Comparison of ENCODE assay signal across 35 mouse cellular contexts in the genomic region with DNA sequence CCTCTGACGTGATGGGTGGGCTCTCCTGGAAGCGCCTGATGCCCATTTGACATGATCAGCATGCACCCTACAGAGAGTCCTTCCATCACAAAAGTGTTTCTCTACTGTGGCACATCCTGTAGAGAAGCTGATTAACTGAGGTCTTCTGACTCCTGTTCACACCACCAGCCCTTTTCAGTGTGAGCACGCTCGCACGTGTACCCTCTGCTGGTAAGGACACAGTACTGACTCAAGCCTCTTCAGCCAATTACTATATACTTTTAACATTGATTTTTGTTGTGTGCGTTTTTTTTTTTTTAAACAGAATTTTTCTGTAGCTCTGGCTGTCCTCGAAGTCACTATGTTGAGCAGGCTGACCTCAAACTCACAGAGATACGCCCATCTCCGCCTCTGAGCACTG. TPM values are rescaled to one million over a fixed set of nuclear protein-coding genes. Genes with fewer than 3 reads are reported as not detected.
A peak's percentile ranks its signal among the peaks of the same experiment; 100 is the strongest.
DNase-seq lines count a peak whose midpoint lies in the region; ATAC-seq and TF ChIP-seq lines count a peak whose summit lies in the region.
"Had no signal": no experiment of that assay in that cellular context is flagged by ENCODE, and none has a peak within 500 bp of the region (broad histone marks: within the 10 kb centered on the region; RNA-seq: fewer than 3 reads in every experiment).

No protein-coding gene starts in this region.

- no peaks in the 10 kb centered on the region for H3K27me3 ChIP-seq in hindbrain, postnatal 0 days (ENCODE audit: insufficient read depth, low read length)
- H3K27me3 ChIP-seq in hindbrain, embryonic 14.5 days (ENCODE audit: control insufficient read depth, insufficient read depth, low read length) = no peaks in the 10 kb centered on the region
- H3K27me3 ChIP-seq in liver, embryonic 14.5 days (ENCODE audit: control insufficient read depth, insufficient read depth, low read length) = no peaks in the 10 kb centered on the region
- H3K27me3 ChIP-seq in liver, embryonic 11.5 days (replicated peaks; ENCODE audit: control insufficient read depth, insufficient read depth, low read length) = no peaks in the 10 kb centered on the region
- H3K27me3 ChIP-seq in E14TG2a.4 (ENCODE audit: insufficient read depth, low read length) = peaks cover 11% of the 10 kb centered on the region; the same call in 1 of the 2 replicates
- H3K27me3 ChIP-seq: forebrain, embryonic 12.5 days; hindbrain, embryonic 12.5 days; kidney, embryonic 15.5 days; liver, embryonic 13.5 days had no signal

- H3K9ac ChIP-seq in hindbrain, postnatal 0 days (replicated peaks; ENCODE audit: low read length) = no peak overlapping the region
- H3K9ac ChIP-seq in hindbrain, embryonic 14.5 days = no peak overlapping the region
- H3K9ac ChIP-seq in liver, embryonic 14.5 days (replicated peaks) = no peak overlapping the region
- H3K9ac ChIP-seq in liver, embryonic 11.5 days (ENCODE audit: low read depth, low read length) = no peak overlapping the region
- H3K9ac ChIP-seq: forebrain, embryonic 12.5 days; hindbrain, embryonic 12.5 days; kidney, embryonic 15.5 days; liver, embryonic 13.5 days had no signal

- H3K4me3 ChIP-seq in hindbrain, postnatal 0 days (ENCODE audit: low read length) = no peak overlapping the region
- no peak overlapping the region for H3K4me3 ChIP-seq in hindbrain, embryonic 14.5 days (replicated peaks; ENCODE audit: low read length)
- no peak overlapping the region for H3K4me3 ChIP-seq in liver, embryonic 14.5 days (ENCODE audit: insufficient read depth in 1 of 2, low read depth in 2 of 2, low read length in 2 of 2)
- no peak overlapping the region for H3K4me3 ChIP-seq in liver, embryonic 11.5 days (ENCODE audit: low read depth, low read length)
- H3K4me3 ChIP-seq in E14TG2a.4 (replicated peaks; ENCODE audit: low read length) = no peak overlapping the region
- no peak overlapping the region for H3K4me3 ChIP-seq in embryonic fibroblast, embryonic 13.5 days (ENCODE audit: insufficient read depth, low read length)
- H3K4me3 ChIP-seq: embryonic facial prominence, embryonic 10.5 days; forebrain, embryonic 12.5 days; gastrocnemius, adult 2 months; hindbrain, embryonic 12.5 days; kidney, embryonic 15.5 days; limb, embryonic 10.5 days; liver, embryonic 13.5 days had no signal

- no peaks in the 10 kb centered on the region for H3K4me1 ChIP-seq in hindbrain, postnatal 0 days (ENCODE audit: insufficient read depth, low read length)
- H3K4me1 ChIP-seq in hindbrain, embryonic 14.5 days (replicated peaks; ENCODE audit: control insufficient read depth, insufficient read depth, low read length) = no peaks in the 10 kb centered on the region
- no peaks in the 10 kb centered on the region for H3K4me1 ChIP-seq in liver, embryonic 14.5 days (replicated peaks; ENCODE audit: control insufficient read depth in 2 of 2, insufficient read depth in 2 of 2, low read length in 1 of 2)
- no peaks in the 10 kb centered on the region for H3K4me1 ChIP-seq in liver, embryonic 11.5 days (replicated peaks; ENCODE audit: control insufficient read depth, insufficient read depth, low read length)
- no peaks in the 10 kb centered on the region for H3K4me1 ChIP-seq in E14TG2a.4 (replicated peaks; ENCODE audit: low read depth, low read length)
- H3K4me1 ChIP-seq in embryonic fibroblast, embryonic 13.5 days (ENCODE audit: control insufficient read depth, insufficient read depth, low read length) = peaks cover 7% of the 10 kb centered on the region
- H3K4me1 ChIP-seq: forebrain, embryonic 12.5 days; hindbrain, embryonic 12.5 days; kidney, embryonic 15.5 days; liver, embryonic 13.5 days had no signal

- no peaks in the 10 kb centered on the region for H3K36me3 ChIP-seq in hindbrain, postnatal 0 days (ENCODE audit: insufficient read depth, low read length)
- H3K36me3 ChIP-seq in hindbrain, embryonic 14.5 days (replicated peaks; ENCODE audit: control insufficient read depth, insufficient read depth) = no peaks in the 10 kb centered on the region
- H3K36me3 ChIP-seq in liver, embryonic 14.5 days (replicated peaks; ENCODE audit: control insufficient read depth, insufficient read depth, low read depth) = no peaks in the 10 kb centered on the region
- H3K36me3 ChIP-seq in liver, embryonic 11.5 days (ENCODE audit: control insufficient read depth, insufficient read depth, low read length) = no peaks in the 10 kb centered on the region
- no peaks in the 10 kb centered on the region for H3K36me3 ChIP-seq in E14TG2a.4 (ENCODE audit: insufficient read depth, low read length)
- H3K36me3 ChIP-seq: embryonic facial prominence, embryonic 10.5 days; forebrain, embryonic 12.5 days; G1E; hindbrain, embryonic 12.5 days; kidney, embryonic 15.5 days; limb, embryonic 10.5 days; liver, embryonic 13.5 days had no signal

- TF ChIP-seq POLR2A in embryonic fibroblast, embryonic 13.5 days (IDR thresholded peaks at IDR 0.05; ENCODE audit: low read depth, low read length) = no peak

- no peak for TF ChIP-seq EP300 in liver, embryonic 14.5 days (IDR thresholded peaks at IDR 0.05; ENCODE audit: low read depth)

- 76% methylated on average over 9 of the region's 9 CpGs for whole genome bisulfite sequencing in hindbrain, postnatal 0 days
- WGBS in hindbrain, embryonic 14.5 days = 77% methylated on average over 9 of the region's 9 CpGs
- 57% methylated on average over 9 of the region's 9 CpGs for WGBS in liver, embryonic 14.5 days (ENCODE audit: insufficient replicate concordance)
- 68% methylated on average over 9 of the region's 9 CpGs for WGBS in liver, embryonic 11.5 days

- ATAC-seq in hindbrain, postnatal 0 days = no peak
- no peak for ATAC-seq in hindbrain, embryonic 14.5 days (ENCODE audit: low FRiP score)
- ATAC-seq in liver, embryonic 14.5 days (ENCODE audit: insufficient read depth) = no peak
- no peak for ATAC-seq in liver, embryonic 11.5 days (replicated peaks; ENCODE audit: low FRiP score)
- ATAC-seq: activated CD4-positive, CD25-positive, alpha-beta regulatory T cell, adult 4 months; CD4-positive, CD25-positive, alpha-beta regulatory T cell, adult 4 months had no signal

- no peak overlapping the region for H3K27ac ChIP-seq in hindbrain, postnatal 0 days
- H3K27ac ChIP-seq in hindbrain, embryonic 14.5 days = no peak overlapping the region
- no peak overlapping the region for H3K27ac ChIP-seq in liver, embryonic 14.5 days
- no peak overlapping the region for H3K27ac ChIP-seq in liver, embryonic 11.5 days (ENCODE audit: low read depth, low read length)
- no peak overlapping the region for H3K27ac ChIP-seq in embryonic fibroblast, embryonic 13.5 days (ENCODE audit: insufficient read depth, low read length)
- H3K27ac ChIP-seq: embryonic facial prominence, embryonic 10.5 days; forebrain, embryonic 12.5 days; gastrocnemius, adult 2 months; hindbrain, embryonic 12.5 days; kidney, embryonic 15.5 days; limb, embryonic 10.5 days; liver, embryonic 13.5 days had no signal

- no peaks in the 10 kb centered on the region for H3K9me3 ChIP-seq in hindbrain, postnatal 0 days (ENCODE audit: low read length)
- no peaks in the 10 kb centered on the region for H3K9me3 ChIP-seq in hindbrain, embryonic 14.5 days (ENCODE audit: control insufficient read depth, low read length)
- H3K9me3 ChIP-seq in liver, embryonic 14.5 days (ENCODE audit: control insufficient read depth, low read length) = no peaks in the 10 kb centered on the region
- no peaks in the 10 kb centered on the region for H3K9me3 ChIP-seq in liver, embryonic 11.5 days (ENCODE audit: control insufficient read depth, low read length)
- H3K9me3 ChIP-seq in E14TG2a.4 (ENCODE audit: low read length) = no peaks in the 10 kb centered on the region
- H3K9me3 ChIP-seq: embryonic facial prominence, embryonic 10.5 days; forebrain, embryonic 12.5 days; G1E; hindbrain, embryonic 12.5 days; kidney, embryonic 15.5 days; limb, embryonic 10.5 days; liver, embryonic 13.5 days had no signal

- TF ChIP-seq CTCF in hindbrain, postnatal 0 days (IDR thresholded peaks at IDR 0.05; ENCODE audit: low read depth) = peak; percentile 60
- 0 out of 2 replicates have a peak, but pooled peaks have one; percentile 9 for TF ChIP-seq CTCF in liver, embryonic 14.5 days (IDR thresholded peaks at IDR 0.05; ENCODE audit: low read depth)
- TF ChIP-seq CTCF in E14TG2a.4 (conservative IDR thresholded peaks at IDR 0.05; ENCODE audit: low read length) = peak; percentile 8; the same call in 1 of the 2 replicates
- TF ChIP-seq CTCF in embryonic fibroblast, embryonic 13.5 days (IDR thresholded peaks at IDR 0.05; ENCODE audit: borderline replicate concordance, insufficient read depth, low read length) = peak; percentile 24; the same call in 1 of the 2 replicates

- DNase-seq in hindbrain, postnatal 0 days (ENCODE audit: low spot score) = peak; percentile 29
- no peak for DNase-seq in hindbrain, embryonic 14.5 days (ENCODE audit: low spot score)
- no peak for DNase-seq in liver, embryonic 14.5 days (ENCODE audit: low read depth in 3 of 3, low spot score in 3 of 3)
- DNase-seq in liver, embryonic 11.5 days (ENCODE audit: low spot score) = no peak
- no peak for DNase-seq in urinary bladder, postnatal 4 days (ENCODE audit: low spot score in 2 of 2)
- DNase-seq: adrenal gland, adult 8-10 months; cerebellum, adult 8-10 months; cerebellum, postnatal 36 days; gastrocnemius, adult 2 months; kidney, postnatal 4 days; liver, embryonic 13.5 days; lung, postnatal 10 days; thymus, adult 2 months; thymus, postnatal 4 days had no signal

- no peak overlapping the region for H3K4me2 ChIP-seq in hindbrain, postnatal 0 days (ENCODE audit: low read depth, low read length)
- no peak overlapping the region for H3K4me2 ChIP-seq in hindbrain, embryonic 14.5 days (replicated peaks)
- H3K4me2 ChIP-seq in liver, embryonic 14.5 days (ENCODE audit: low read depth) = no peak overlapping the region
- no peak overlapping the region for H3K4me2 ChIP-seq in liver, embryonic 11.5 days
- H3K4me2 ChIP-seq: forebrain, embryonic 12.5 days; hindbrain, embryonic 12.5 days; kidney, embryonic 15.5 days; liver, embryonic 13.5 days; midbrain, embryonic 11.5 days had no signal

RNA-seq across cellular contexts. Expression of gene Gldn, which starts 30.1 kb away (rescaled TPM):
- total RNA-seq in hindbrain, postnatal 0 days (2014; rRNA removed) = 0.21 and 1.7 TPM in 2 replicates
- polyA plus RNA-seq in hindbrain, postnatal 0 days (2015; fragmentation: Nextera tagmentation; extraction: Ambion mirVana) = 0.72 and 0.78 TPM in 2 replicates
- polyA plus RNA-seq in hindbrain, embryonic 14.5 days (2014; fragmentation: Nextera tagmentation; extraction: Ambion mirVana) = 0.16 TPM in 2 replicates
- polyA plus RNA-seq in liver, embryonic 14.5 days (2012; rRNA removed) = not detected in 2 replicates
- not detected in 2 replicates for polyA plus RNA-seq in liver, embryonic 14.5 days (2014; fragmentation: Nextera tagmentation; extraction: Ambion mirVana)
- 0.05 TPM in 1 of 2 replicates, not detected in the other for polyA plus RNA-seq in liver, embryonic 11.5 days (2014; fragmentation: Nextera tagmentation; extraction: Ambion mirVana)
- polyA plus RNA-seq in embryonic fibroblast, embryonic 13.5 days (2011; ENCODE audit: insufficient read length, low read depth, missing spikeins) = 6.7 and 7.6 TPM in 2 replicates
- total RNA-seq: megakaryocyte progenitor cell, adult 5-6 weeks; monocyte, adult 5-6 weeks; neutrophil, adult 5-6 weeks had no signal
- polyA plus RNA-seq: CD4-positive, CD25-positive, alpha-beta regulatory T cell, adult 4 months; G1E; heart, embryonic 14.5 days; intestine, embryonic 14.5 days; liver, embryonic 13.5 days; small intestine, adult 2 months; stomach, embryonic 16.5 days had no signal

RNA-seq across cellular contexts. Expression of gene Cyp19a1, which starts 48.5 kb away (rescaled TPM):
- not detected in 2 replicates for total RNA-seq in hindbrain, postnatal 0 days (2014; rRNA removed)
- polyA plus RNA-seq in hindbrain, postnatal 0 days (2015; fragmentation: Nextera tagmentation; extraction: Ambion mirVana) = not detected in 2 replicates
- polyA plus RNA-seq in hindbrain, embryonic 14.5 days (2014; fragmentation: Nextera tagmentation; extraction: Ambion mirVana) = 0.12 TPM in 1 of 2 replicates, not detected in the other
- polyA plus RNA-seq in liver, embryonic 14.5 days (2012; rRNA removed) = not detected in 2 replicates
- polyA plus RNA-seq in liver, embryonic 14.5 days (2014; fragmentation: Nextera tagmentation; extraction: Ambion mirVana) = not detected in 2 replicates
- not detected in 2 replicates for polyA plus RNA-seq in liver, embryonic 11.5 days (2014; fragmentation: Nextera tagmentation; extraction: Ambion mirVana)
- polyA plus RNA-seq in embryonic fibroblast, embryonic 13.5 days (2011; ENCODE audit: insufficient read length, low read depth, missing spikeins) = not detected in 2 replicates
- total RNA-seq: adrenal gland, adult 8-10 months; gastrocnemius, adult 2 months; gastrocnemius, postnatal 4 days; heart, adult 8-10 months; heart, postnatal 25 days; megakaryocyte progenitor cell, adult 5-6 weeks; monocyte, adult 5-6 weeks; neutrophil, adult 5-6 weeks had no signal
- polyA plus RNA-seq: activated CD4-positive, CD25-positive, alpha-beta regulatory T cell, adult 4 months; embryonic facial prominence, embryonic 10.5 days; forebrain, embryonic 12.5 days; G1E; heart, embryonic 14.5 days; hindbrain, embryonic 12.5 days; intestine, embryonic 14.5 days; kidney, embryonic 15.5 days; limb, embryonic 10.5 days; liver, embryonic 13.5 days; midbrain, embryonic 11.5 days; small intestine, adult 2 months; stomach, embryonic 16.5 days had no signal

Comparison
In these comparisons a context has a peak if more than half of its experiments do, and no peak if none do; other contexts are left out.
1. CTCF ChIP-seq: peak in every context shown above with its lines; median percentile 60 in hindbrain, postnatal 0 days; 24 in embryonic fibroblast, embryonic 13.5 days; 9 in liver, embryonic 14.5 days; 8 in E14TG2a.4.